Mouse (Mus musculus): ENCODE results near the gene Cryzl2. TPM values are rescaled to one million over a fixed set of nuclear protein-coding genes. Genes with fewer than 3 reads are reported as not detected.

Gene Cryzl2
- 15.6 and 17.6 TPM in 2 replicates for polyA plus RNA-seq (2015; fragmentation: Nextera tagmentation; extraction: Ambion mirVana)

DNA sequence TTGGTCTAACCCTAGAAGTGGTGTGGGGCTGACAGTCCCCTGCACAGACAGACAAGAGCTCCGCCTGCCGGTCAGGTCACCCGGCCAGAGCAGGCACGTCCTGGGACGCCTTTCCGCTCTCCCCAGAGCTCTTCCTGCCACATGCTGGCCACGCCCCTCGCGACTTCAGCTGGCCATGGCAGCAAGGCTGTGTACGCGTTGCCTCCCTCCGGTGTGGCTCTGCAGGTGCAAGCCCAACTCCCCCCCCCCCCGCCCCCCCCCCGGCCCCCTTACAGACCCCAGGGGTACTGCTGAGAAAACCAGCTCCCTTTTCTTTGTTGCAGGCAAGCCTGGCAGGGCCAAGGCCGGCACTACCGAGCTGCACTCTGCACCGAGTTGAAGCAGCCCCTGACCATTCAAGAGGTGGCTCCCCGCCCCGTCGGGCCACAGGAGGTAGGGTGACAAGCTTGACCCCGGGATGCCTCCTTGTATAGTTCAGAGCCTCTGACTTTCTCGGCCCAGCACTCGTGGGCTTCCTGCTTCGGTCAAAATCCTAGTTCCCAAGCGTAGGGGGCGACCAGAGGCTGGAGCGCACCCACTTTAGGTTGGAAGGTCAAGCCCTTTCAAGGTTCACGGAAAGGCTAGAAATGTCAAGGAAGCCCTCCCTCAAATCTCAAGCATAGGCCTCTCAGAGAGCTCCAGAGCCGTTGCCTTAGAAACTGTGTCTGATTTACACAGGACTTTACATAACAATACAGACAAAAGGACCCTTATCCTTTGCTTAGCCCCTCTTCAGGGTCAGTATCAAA, at the start of gene Cryzl2:
Gene Cryzl2, plus strand, starts transcription at position 157 of the 788 bp plus-strand sequence.
- Histone ChIP-seq H3K9me3 (ENCODE audit: control insufficient read depth, low read length) (no peaks in the 10 kb centered on the region), H3K4me2 (ENCODE audit: low read depth, low read length) (peak within 1 kb of the TSS; percentile 80), H3K36me3 (ENCODE audit: control insufficient read depth, insufficient read depth, low read length) (no peaks in the 10 kb centered on the region), H3K27ac (ENCODE audit: low read length) (no peak within 1 kb of the TSS), H3K4me1 (replicated peaks; ENCODE audit: control insufficient read depth, insufficient read depth, low read length) (peaks cover 3% of the 10 kb centered on the region; the same call in 1 of the 2 replicates), H3K9ac (ENCODE audit: low read length) (peak within 1 kb of the TSS; percentile 66), H3K4me3 (ENCODE audit: low read length) (peak within 1 kb of the TSS; percentile 53), H3K27me3 (ENCODE audit: control insufficient read depth, insufficient read depth, low read depth, low read length) (no peaks in the 10 kb centered on the region)
- peak; percentile 97 for ATAC-seq (ENCODE audit: low read depth)
- 7% methylated on average over 23 of the region's 29 CpGs for WGBS

DNA sequence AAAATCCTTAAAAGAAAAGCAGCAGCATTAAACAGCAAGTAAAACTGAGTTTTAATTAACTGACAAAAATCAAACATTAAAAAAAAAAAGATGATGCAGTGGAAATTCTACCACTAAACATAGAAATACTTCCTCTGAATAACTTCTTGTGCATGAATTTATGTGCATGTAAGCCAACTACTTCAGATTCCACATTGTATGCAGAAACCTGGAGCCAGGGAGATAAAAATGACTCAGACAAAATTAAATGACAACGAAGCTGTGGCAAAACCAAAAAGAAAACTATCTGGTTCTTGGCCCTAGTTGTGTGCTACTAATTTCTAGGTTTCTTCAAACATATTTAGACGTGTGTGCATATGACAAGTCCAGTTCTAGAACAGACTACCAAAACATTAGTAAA, 48.7 kb upstream of the Cryzl2 start:
- Histone ChIP-seq H3K9ac (ENCODE audit: low read length) (no peak overlapping the region), H3K9me3 (ENCODE audit: control insufficient read depth, low read length) (no peaks in the 10 kb centered on the region), H3K27me3 (ENCODE audit: control insufficient read depth, insufficient read depth, low read depth, low read length) (no peaks in the 10 kb centered on the region), H3K36me3 (ENCODE audit: control insufficient read depth, insufficient read depth, low read length) (no peaks in the 10 kb centered on the region; the same call in 1 of the 2 replicates), H3K4me2 (ENCODE audit: low read depth, low read length) (no peak overlapping the region), H3K4me3 (ENCODE audit: low read length) (no peak overlapping the region), H3K27ac (ENCODE audit: low read length) (no peak overlapping the region), H3K4me1 (replicated peaks; ENCODE audit: control insufficient read depth, insufficient read depth, low read length) (peaks cover 13% of the 10 kb centered on the region)
- WGBS: 72% methylated on average over 2 of the region's 2 CpGs
- ATAC-seq (ENCODE audit: low read depth): no peak

DNA sequence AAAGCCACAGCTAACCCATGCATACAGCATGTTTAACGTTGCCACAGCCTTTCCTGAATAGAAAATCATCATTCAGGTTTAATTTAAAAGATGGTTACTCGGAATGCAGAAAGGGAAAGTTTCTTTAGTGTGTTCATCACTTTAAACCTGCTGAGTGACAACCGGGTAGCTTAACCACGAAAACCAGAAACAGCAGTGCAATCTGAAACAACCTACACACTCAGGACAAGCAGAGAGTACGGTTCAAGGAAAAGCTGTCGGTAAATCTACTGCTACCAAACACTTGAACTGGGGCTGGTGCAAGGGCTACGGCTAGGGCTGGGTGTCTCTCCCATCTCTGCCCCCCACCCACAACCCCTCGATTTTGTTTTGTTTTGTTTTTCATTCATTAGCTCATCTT, 47.4 kb upstream of the Cryzl2 start:
- 13% methylated on average over 8 of the region's 8 CpGs for WGBS
- Histone ChIP-seq H3K4me1 (replicated peaks; ENCODE audit: control insufficient read depth, insufficient read depth, low read length) (peaks cover 13% of the 10 kb centered on the region), H3K9me3 (ENCODE audit: control insufficient read depth, low read length) (no peaks in the 10 kb centered on the region), H3K4me3 (ENCODE audit: low read length) (peak overlapping the region; percentile 91), H3K27ac (ENCODE audit: low read length) (no peak overlapping the region), H3K4me2 (ENCODE audit: low read depth, low read length) (peak overlapping the region; percentile 86), H3K36me3 (ENCODE audit: control insufficient read depth, insufficient read depth, low read length) (no peaks in the 10 kb centered on the region; the same call in 1 of the 2 replicates), H3K27me3 (ENCODE audit: control insufficient read depth, insufficient read depth, low read depth, low read length) (no peaks in the 10 kb centered on the region), H3K9ac (ENCODE audit: low read length) (peak overlapping the region; percentile 82)
- no peak for ATAC-seq (ENCODE audit: low read depth)

DNA sequence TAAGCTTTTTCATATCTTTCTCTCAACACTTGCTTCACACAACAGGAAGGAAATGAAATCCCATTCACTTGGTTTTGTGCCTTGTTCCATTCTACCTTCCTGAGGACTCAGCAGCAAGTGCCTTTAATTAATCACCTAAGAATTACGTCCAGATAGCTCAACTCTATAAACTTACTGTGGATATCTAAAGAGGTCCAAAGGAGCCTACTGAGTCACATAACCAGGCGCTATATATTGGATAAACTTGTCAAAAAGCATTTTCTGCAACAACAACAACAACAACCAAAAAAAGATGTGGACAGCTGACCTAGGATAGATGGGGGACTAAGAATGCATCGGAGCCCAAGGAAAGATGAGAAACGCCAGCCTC, 47.1 kb upstream of the Cryzl2 start:
- Histone ChIP-seq H3K27ac (ENCODE audit: low read length) (peak overlapping the region; percentile 94; the same call in 1 of the 2 replicates), H3K9me3 (ENCODE audit: control insufficient read depth, low read length) (no peaks in the 10 kb centered on the region), H3K4me3 (ENCODE audit: low read length) (peak overlapping the region; percentile 91), H3K9ac (ENCODE audit: low read length) (peak overlapping the region; percentile 82), H3K4me1 (replicated peaks; ENCODE audit: control insufficient read depth, insufficient read depth, low read length) (peaks cover 13% of the 10 kb centered on the region), H3K4me2 (ENCODE audit: low read depth, low read length) (peak overlapping the region; percentile 86), H3K27me3 (ENCODE audit: control insufficient read depth, insufficient read depth, low read depth, low read length) (no peaks in the 10 kb centered on the region), H3K36me3 (ENCODE audit: control insufficient read depth, insufficient read depth, low read length) (no peaks in the 10 kb centered on the region; the same call in 1 of the 2 replicates)
- no peak for ATAC-seq (ENCODE audit: low read depth)
- WGBS: under 1% methylated on average over 4 of the region's 4 CpGs

DNA sequence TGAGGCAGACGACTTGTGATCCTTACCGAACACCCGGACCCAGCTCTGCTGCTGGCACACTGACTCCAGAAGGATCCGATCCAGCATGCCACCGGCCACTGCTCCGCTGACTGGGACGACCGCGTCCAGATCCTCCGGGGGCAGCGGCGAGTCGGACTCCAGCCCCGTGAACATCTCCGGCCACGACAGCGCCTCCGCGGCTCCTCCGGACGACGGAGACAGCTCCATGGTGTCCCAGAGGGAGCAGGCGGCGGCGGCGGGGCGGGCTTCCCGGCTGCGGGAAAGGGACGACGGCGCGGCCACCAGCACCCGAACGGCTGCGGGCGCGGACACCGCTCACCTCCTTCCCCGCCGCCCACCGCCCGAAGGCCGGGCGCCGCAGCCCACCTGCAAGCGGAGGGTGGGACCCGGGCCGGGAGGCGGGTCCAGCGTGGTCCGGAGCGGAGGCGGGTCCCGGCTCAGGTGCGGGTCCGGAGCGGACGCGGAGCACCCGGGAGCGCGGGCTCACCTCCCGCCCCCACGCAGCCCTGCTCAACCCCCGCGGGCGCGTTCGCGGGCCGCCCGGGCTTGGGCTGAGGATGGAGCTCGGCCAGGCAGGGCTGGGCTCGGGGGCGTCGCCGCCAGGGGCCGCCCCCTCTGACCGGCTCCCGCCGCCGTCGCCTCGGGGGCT, 46.5 kb upstream of the Cryzl2 start:
- Histone ChIP-seq H3K9me3 (ENCODE audit: control insufficient read depth, low read length) (no peaks in the 10 kb centered on the region), H3K27me3 (ENCODE audit: control insufficient read depth, insufficient read depth, low read depth, low read length) (no peaks in the 10 kb centered on the region), H3K36me3 (ENCODE audit: control insufficient read depth, insufficient read depth, low read length) (no peaks in the 10 kb centered on the region; the same call in 1 of the 2 replicates), H3K4me3 (ENCODE audit: low read length) (peak overlapping the region; percentile 91), H3K27ac (ENCODE audit: low read length) (peak overlapping the region; percentile 94), H3K9ac (ENCODE audit: low read length) (peak overlapping the region; percentile 82), H3K4me1 (replicated peaks; ENCODE audit: control insufficient read depth, insufficient read depth, low read length) (peaks cover 13% of the 10 kb centered on the region), H3K4me2 (ENCODE audit: low read depth, low read length) (peak overlapping the region; percentile 86)
- WGBS: under 1% methylated on average over 32 of the region's 85 CpGs
- ATAC-seq (ENCODE audit: low read depth): peak; percentile 89

DNA sequence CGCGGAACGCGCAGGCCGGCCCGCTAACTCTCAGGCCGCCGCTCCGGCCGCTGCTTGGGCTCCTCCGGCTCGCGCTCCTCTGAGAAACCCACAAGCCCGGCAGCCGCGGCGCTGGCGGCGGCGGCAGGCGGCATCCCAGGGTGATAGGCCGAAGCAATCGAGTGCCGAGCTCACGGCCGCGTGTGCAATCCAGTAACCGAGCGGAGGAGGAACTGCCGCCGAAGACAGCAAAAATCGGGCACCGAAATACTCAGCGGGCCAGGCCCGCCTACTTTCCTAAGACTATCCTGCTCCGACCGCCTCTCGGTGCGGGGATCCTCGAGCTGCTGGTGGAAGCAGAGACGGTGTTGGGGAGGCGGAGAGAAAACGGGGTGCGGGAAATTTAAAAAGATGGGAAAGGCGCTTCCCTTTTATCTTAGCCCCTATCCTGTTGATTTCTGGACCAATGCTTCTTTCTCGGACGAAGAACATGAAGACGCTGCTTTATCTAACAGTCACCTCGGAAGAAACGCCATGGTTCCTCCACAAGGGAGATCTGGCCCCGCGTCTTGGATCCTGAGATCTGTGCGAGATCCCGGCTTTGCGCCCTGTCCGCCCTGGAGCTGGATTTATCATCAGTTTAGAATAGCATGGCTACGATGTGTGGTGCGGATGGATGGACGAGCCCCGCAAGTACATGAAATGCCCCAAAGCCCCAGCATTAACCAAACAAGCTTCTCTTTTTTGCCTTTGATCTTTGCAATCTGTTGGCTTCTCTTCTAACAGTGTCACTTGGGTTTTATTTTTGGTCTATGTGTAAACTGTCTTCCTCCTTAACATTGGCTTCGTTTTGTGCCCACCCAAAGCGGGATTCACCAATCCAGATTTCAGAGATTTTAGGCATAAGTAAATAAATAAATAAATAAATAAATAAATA, 45.7 kb upstream of the Cryzl2 start, which contains the start of gene Rasal2:
Gene Rasal2, minus strand, starts transcription at position 142 of the 916 bp plus-strand sequence.
- peak within 1 kb of the TSS; percentile 86 for H3K4me2 ChIP-seq (ENCODE audit: low read depth, low read length)
- ATAC-seq (ENCODE audit: low read depth): peak; percentile 98
- peak within 1 kb of the TSS; percentile 82 for H3K9ac ChIP-seq (ENCODE audit: low read length)
- H3K27me3 ChIP-seq (ENCODE audit: control insufficient read depth, insufficient read depth, low read depth, low read length): no peaks in the 10 kb centered on the region
- H3K36me3 ChIP-seq (ENCODE audit: control insufficient read depth, insufficient read depth, low read length): no peaks in the 10 kb centered on the region; the same call in 1 of the 2 replicates
- peak within 1 kb of the TSS; percentile 94 for H3K27ac ChIP-seq (ENCODE audit: low read length)
- peak within 1 kb of the TSS; percentile 91 for H3K4me3 ChIP-seq (ENCODE audit: low read length)
- H3K9me3 ChIP-seq (ENCODE audit: control insufficient read depth, low read length): no peaks in the 10 kb centered on the region
- peaks cover 13% of the 10 kb centered on the region for H3K4me1 ChIP-seq (replicated peaks; ENCODE audit: control insufficient read depth, insufficient read depth, low read length)
- under 1% methylated on average over 62 of the region's 62 CpGs for WGBS

DNA sequence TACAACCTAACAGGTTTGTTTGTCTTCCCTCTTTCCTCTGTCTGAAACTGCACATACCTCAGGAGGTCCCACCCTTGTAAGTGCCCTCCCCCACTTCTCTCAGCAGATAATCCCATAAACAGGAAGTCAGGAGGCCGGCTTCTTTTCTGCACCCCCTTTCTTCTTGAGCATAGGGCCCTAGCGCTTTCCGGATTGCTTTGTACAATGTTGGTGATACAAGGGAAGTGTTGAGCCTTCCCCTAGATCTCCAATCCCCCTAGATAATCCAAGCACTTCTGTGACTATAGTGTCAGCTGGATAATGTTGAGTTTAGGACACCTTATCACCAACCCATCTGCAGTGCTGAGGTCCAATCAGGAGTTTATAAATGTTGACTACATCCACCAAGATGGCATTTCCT, 42.6 kb upstream of the Cryzl2 start:
- H3K9ac ChIP-seq (ENCODE audit: low read length): no peak overlapping the region; the same call in 1 of the 2 replicates
- no peak overlapping the region for H3K4me3 ChIP-seq (ENCODE audit: low read length)
- no peak for ATAC-seq (ENCODE audit: low read depth)
- no peaks in the 10 kb centered on the region for H3K9me3 ChIP-seq (ENCODE audit: control insufficient read depth, low read length)
- peaks cover 4% of the 10 kb centered on the region for H3K36me3 ChIP-seq (ENCODE audit: control insufficient read depth, insufficient read depth, low read length)
- H3K4me2 ChIP-seq (ENCODE audit: low read depth, low read length): 0 out of 2 replicates have a peak overlapping the region, but pooled peaks have one; percentile 1
- 56% methylated on average over 3 of the region's 3 CpGs for WGBS
- H3K27ac ChIP-seq (ENCODE audit: low read length): peak overlapping the region; percentile 31
- peaks cover 7% of the 10 kb centered on the region for H3K4me1 ChIP-seq (replicated peaks; ENCODE audit: control insufficient read depth, insufficient read depth, low read length)
- no peaks in the 10 kb centered on the region for H3K27me3 ChIP-seq (ENCODE audit: control insufficient read depth, insufficient read depth, low read depth, low read length)

DNA sequence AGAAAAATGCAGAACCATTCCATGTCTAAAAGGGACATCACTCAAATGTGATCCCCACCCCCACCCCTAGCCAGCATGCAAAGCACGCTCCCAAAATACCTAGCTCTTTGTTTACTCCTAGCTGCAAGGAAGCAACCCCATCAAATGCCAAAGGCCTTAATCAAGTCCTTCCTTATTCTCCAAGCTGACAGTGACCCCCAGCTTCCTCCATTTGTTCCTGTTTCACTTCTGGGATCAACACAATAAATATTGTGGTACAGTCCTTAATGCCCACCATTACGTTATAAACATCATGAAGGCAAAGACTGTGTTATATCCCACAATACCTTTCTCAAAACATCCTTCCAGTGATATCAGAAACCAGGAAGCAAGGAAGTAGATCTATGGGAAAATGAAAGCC, 41.7 kb upstream of the Cryzl2 start:
- no peak overlapping the region; the same call in 1 of the 2 replicates for H3K27ac ChIP-seq (ENCODE audit: low read length)
- no peak overlapping the region for H3K9ac ChIP-seq (ENCODE audit: low read length)
- no peaks in the 10 kb centered on the region for H3K4me1 ChIP-seq (replicated peaks; ENCODE audit: control insufficient read depth, insufficient read depth, low read length)
- H3K9me3 ChIP-seq (ENCODE audit: control insufficient read depth, low read length): no peaks in the 10 kb centered on the region
- H3K36me3 ChIP-seq (ENCODE audit: control insufficient read depth, insufficient read depth, low read length): peaks cover 4% of the 10 kb centered on the region
- no peak for ATAC-seq (ENCODE audit: low read depth)
- 75% methylated on average over 2 of the region's 2 CpGs for WGBS
- H3K4me3 ChIP-seq (ENCODE audit: low read length): no peak overlapping the region
- H3K27me3 ChIP-seq (ENCODE audit: control insufficient read depth, insufficient read depth, low read depth, low read length): no peaks in the 10 kb centered on the region
- no peak overlapping the region for H3K4me2 ChIP-seq (ENCODE audit: low read depth, low read length)

Data from lung, embryonic 16.5 days (tissue).